Mouse (Mus musculus): ENCODE results near the gene Rhox4e.
"Not testable (repeated sequence)": the region's sequence is repeated elsewhere in the genome, so short reads cannot be mapped to it uniquely, and the experiment has no call there.

DNA sequence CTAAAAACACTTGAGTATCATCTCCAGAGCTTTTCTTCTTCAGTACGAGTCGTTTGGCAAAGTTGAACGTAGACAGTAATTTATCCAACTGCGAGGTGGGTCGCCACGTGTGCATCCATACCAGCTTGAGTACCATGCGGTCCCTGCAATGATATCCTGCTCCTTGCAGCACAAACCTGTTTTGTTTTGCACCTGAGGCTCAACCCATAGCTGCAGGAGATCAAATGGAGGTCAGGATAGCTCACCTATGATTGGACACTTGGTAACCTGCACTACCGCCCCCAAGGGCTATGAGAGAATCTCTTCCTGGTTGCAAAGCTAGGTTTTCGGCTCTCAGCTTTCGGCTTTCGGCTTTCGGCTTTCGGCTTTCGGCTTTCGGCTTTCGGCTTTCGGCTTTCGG lies at the start of gene Rhox4e:
- not testable (repeated sequence) for TF ChIP-seq SIN3A (IDR thresholded peaks at IDR 0.05; ENCODE audit: low read length); GABPA (IDR thresholded peaks at IDR 0.05; ENCODE audit: low read depth, low read length); CTCF (IDR thresholded peaks at IDR 0.05 in 2 of 3, conservative IDR thresholded peaks at IDR 0.05 in 1 of 3; ENCODE audit: control insufficient read depth in 1 of 3, insufficient read depth in 1 of 3, low read depth in 2 of 3, low read length in 3 of 3, poor library complexity in 1 of 3, severe bottlenecking in 1 of 3)

All from MEL (cell line).